Mouse (Mus musculus) retina, embryonic 14.5 days (tissue): ENCODE data around the gene Gm5930.
"Not testable (repeated sequence)": the region's sequence is repeated elsewhere in the genome, so short reads cannot be mapped to it uniquely, and the experiment has no call there.

Experiments used
- DNase-seq: peaks from one replicate; pipeline ENCODE4 v3.0.0-alpha.2; 2015; ENCODE audit warnings: low spot score

The Gm5930 gene

GRCm38 (mm10) chr14:44338484-44338883, at the start of gene Gm5930:
Gene Gm5930 (minus strand): TSS chr14:44338584.
- DNase-seq: not testable (repeated sequence)

- not testable (repeated sequence) for DNase-seq
Measured at GRCm38 (mm10) chr14:44384233-44384632, 45.8 kb upstream of the Gm5930 start.

GRCm38 (mm10) chr14:44365057-44365456, 26.7 kb upstream of the Gm5930 start, which contains the start of gene Gm8229:
Gene Gm8229 (plus strand): TSS chr14:44365357.
- not testable (repeated sequence) for DNase-seq

GRCm38 (mm10) chr14:44362301-44362700, 23.9 kb upstream of the Gm5930 start:
- not testable (repeated sequence) for DNase-seq

GRCm38 (mm10) chr14:44361416-44361815, 23.0 kb upstream of the Gm5930 start:
- not testable (repeated sequence) for DNase-seq

- not testable (repeated sequence) for DNase-seq
Measured at GRCm38 (mm10) chr14:44312049-44312448, 26.3 kb downstream of the Gm5930 start.

- DNase-seq: not testable (repeated sequence)
Measured at GRCm38 (mm10) chr14:44285280-44285679, 53.1 kb downstream of the Gm5930 start, which contains the start of gene Gm8220. Gene Gm8220 (plus strand): TSS chr14:44285580.
